Mouse (Mus musculus) MEL (cell line): Measurements from ENCODE around the gene Nol12. TPM values are rescaled to one million over a fixed set of nuclear protein-coding genes. Genes with fewer than 3 reads are reported as not detected.

Source experiments
- DNase-seq: peaks from one replicate; pipeline ENCODE4 v3.0.0; 2011; ENCODE audit warnings: low read depth, low spot score
- H3K27ac ChIP-seq: 2 replicates; pipeline ENCODE4 v1.5.1; 2012; ENCODE audit warnings: low read depth, mild to moderate bottlenecking, control low read depth, low read length, moderate library complexity; ENCODE audit not compliant: control insufficient read depth
- H3K27me3 ChIP-seq, 2 experiments: fragments of 150-350 bp in 1 of 2; sonication (generic) in 1 of 2; 2 replicates each; pipeline ENCODE4 v1.6.1; 2012; ENCODE audit warnings: low read length in 2 of 2, mild to moderate bottlenecking in 2 of 2, improper control_type of control experiment in 1 of 2, moderate library complexity in 1 of 2; ENCODE audit not compliant: insufficient read depth in 2 of 2, control insufficient read depth in 1 of 2
- H3K36me3 ChIP-seq, 2 experiments: 2 replicates each; pipeline ENCODE4 v1.6.1; 2012 to 2014; ENCODE audit warnings: low read length in 2 of 2, improper control_type of control experiment in 1 of 2, inconsistent platforms in 1 of 2, mild to moderate bottlenecking in 1 of 2; ENCODE audit not compliant: insufficient read depth in 2 of 2, control insufficient read depth in 1 of 2
- H3K4me1 ChIP-seq, 2 experiments: fragments of 150-350 bp in 1 of 2; sonication (generic) in 1 of 2; 2 replicates each; pipeline ENCODE4 v1.6.1; 2012; ENCODE audit warnings: low read length in 2 of 2, improper control_type of control experiment in 1 of 2, mild to moderate bottlenecking in 1 of 2; ENCODE audit not compliant: insufficient read depth in 2 of 2, control insufficient read depth in 1 of 2
- H3K4me3 ChIP-seq, 2 experiments: fragments of 150-350 bp in 1 of 2; sonication (generic) in 1 of 2; 2 replicates each; pipeline ENCODE4 v1.5.1; 2012; ENCODE audit warnings: low read depth in 2 of 2, low read length in 2 of 2, mild to moderate bottlenecking in 2 of 2, moderate library complexity in 2 of 2, control low read depth in 1 of 2, improper control_type of control experiment in 1 of 2; ENCODE audit not compliant: control insufficient read depth in 1 of 2, insufficient read depth in 1 of 2
- H3K79me2 ChIP-seq: 2 replicates; pipeline ENCODE4 v1.6.1; 2012; ENCODE audit warnings: mild to moderate bottlenecking, low read length, moderate library complexity; ENCODE audit not compliant: control insufficient read depth, poor library complexity, insufficient read depth
- H3K9ac ChIP-seq: 2 replicates; pipeline ENCODE4 v1.6.1; 2012; ENCODE audit warnings: low read depth, mild to moderate bottlenecking, control low read depth, low read length, moderate library complexity; ENCODE audit not compliant: control insufficient read depth, poor library complexity, severe bottlenecking
- H3K9me3 ChIP-seq: fragments of 150-350 bp; sonication (generic); replicated peaks from 2 replicates; pipeline ENCODE4 v1.6.1; 2012; ENCODE audit warnings: mild to moderate bottlenecking, low read length, improper control_type of control experiment, moderate library complexity; ENCODE audit not compliant: insufficient read depth
- BHLHE40 ChIP-seq: IDR thresholded peaks from 2 replicates; pipeline ENCODE4 v1.6.1; 2012; ENCODE audit warnings: low read depth, mild to moderate bottlenecking, inconsistent platforms, low read length, improper control_type of control experiment, borderline replicate concordance
- CHD2 ChIP-seq: IDR thresholded peaks from 2 replicates; pipeline ENCODE4 v1.6.1; 2011; ENCODE audit warnings: low read length, improper control_type of control experiment
- CTCF ChIP-seq, 3 experiments: IDR thresholded peaks in 2 of 3; conservative IDR thresholded peaks in 1 of 3; 2 replicates each; pipeline ENCODE4 v1.5.1; 2011 to 2012; ENCODE audit warnings: low read length in 3 of 3, low read depth in 2 of 3, mild to moderate bottlenecking in 2 of 3, improper control_type of control experiment in 1 of 3, inconsistent platforms in 1 of 3, mixed read lengths in 1 of 3, moderate library complexity in 1 of 3; ENCODE audit not compliant: control insufficient read depth in 1 of 3, insufficient read depth in 1 of 3, poor library complexity in 1 of 3, severe bottlenecking in 1 of 3
- E2F4 ChIP-seq: IDR thresholded peaks from 2 replicates; pipeline ENCODE4 v1.6.1; 2011; ENCODE audit warnings: low read depth, low read length, improper control_type of control experiment, borderline replicate concordance
- ELF1 ChIP-seq: IDR thresholded peaks from 2 replicates; pipeline ENCODE4 v1.6.1; 2014; ENCODE audit warnings: low read depth, mild to moderate bottlenecking, inconsistent platforms, low read length, improper control_type of control experiment, moderate library complexity
- ETS1 ChIP-seq: IDR thresholded peaks from 2 replicates; pipeline ENCODE4 v1.6.1; 2012; ENCODE audit warnings: low read depth, mild to moderate bottlenecking, inconsistent platforms, low read length, improper control_type of control experiment, moderate library complexity
- HCFC1 ChIP-seq: IDR thresholded peaks from 2 replicates; pipeline ENCODE4 v1.6.1; 2012; ENCODE audit warnings: low read depth, mild to moderate bottlenecking, inconsistent platforms, low read length, improper control_type of control experiment, moderate library complexity
- JUND ChIP-seq: IDR thresholded peaks from 2 replicates; pipeline ENCODE4 v1.6.1; 2011; ENCODE audit warnings: low read depth, mild to moderate bottlenecking, improper control_type of control experiment, low read length
- KAT2A ChIP-seq: conservative IDR thresholded peaks from 2 replicates; pipeline ENCODE4 v1.6.1; 2012; ENCODE audit warnings: low read depth, low read length, improper control_type of control experiment, inconsistent platforms
- MAZ ChIP-seq: IDR thresholded peaks from 2 replicates; pipeline ENCODE4 v1.6.1; 2012; ENCODE audit warnings: low read depth, mild to moderate bottlenecking, inconsistent platforms, low read length, improper control_type of control experiment
- MXI1 ChIP-seq: IDR thresholded peaks from 2 replicates; pipeline ENCODE4 v1.6.1; 2011; ENCODE audit warnings: mild to moderate bottlenecking, low read depth, low read length, improper control_type of control experiment
- MYB ChIP-seq: IDR thresholded peaks from 2 replicates; pipeline ENCODE4 v1.6.1; 2011; ENCODE audit warnings: mild to moderate bottlenecking, low read depth, low read length, improper control_type of control experiment
- MYC ChIP-seq: IDR thresholded peaks from 2 replicates; pipeline ENCODE4 v1.6.1; 2011; ENCODE audit warnings: low read depth, mild to moderate bottlenecking, low read length, improper control_type of control experiment, moderate library complexity
- POLR2A ChIP-seq, 2 experiments: IDR thresholded peaks; 2 replicates each; pipeline ENCODE4 v1.6.1; 2011 to 2012; ENCODE audit warnings: low read length in 2 of 2, mild to moderate bottlenecking in 2 of 2, control low read depth in 1 of 2, improper control_type of control experiment in 1 of 2, low read depth in 1 of 2, moderate library complexity in 1 of 2; ENCODE audit not compliant: control insufficient read depth in 1 of 2, insufficient read depth in 1 of 2, poor library complexity in 1 of 2
- POLR2AphosphoS2 ChIP-seq: IDR thresholded peaks from 2 replicates; pipeline ENCODE4 v1.6.1; 2011; ENCODE audit warnings: low read length, improper control_type of control experiment
- POLR2AphosphoS5 ChIP-seq: IDR thresholded peaks from 2 replicates; pipeline ENCODE4 v1.6.1; 2012; ENCODE audit warnings: low read depth, borderline replicate concordance, mild to moderate bottlenecking, inconsistent platforms, low read length, moderate library complexity, mixed read lengths
- RAD21 ChIP-seq: IDR thresholded peaks from 2 replicates; pipeline ENCODE4 v1.6.1; 2011; ENCODE audit warnings: mild to moderate bottlenecking, low read depth, low read length, improper control_type of control experiment
- SIN3A ChIP-seq: IDR thresholded peaks from 2 replicates; pipeline ENCODE4 v1.6.1; 2012; ENCODE audit warnings: low read length, improper control_type of control experiment, inconsistent platforms
- SMC3 ChIP-seq: IDR thresholded peaks from 2 replicates; pipeline ENCODE4 v1.6.1; 2011; ENCODE audit warnings: low read depth, low read length, improper control_type of control experiment
- TBP ChIP-seq: IDR thresholded peaks from 2 replicates; pipeline ENCODE4 v1.8.0; 2011; ENCODE audit warnings: low read depth, low read length, improper control_type of control experiment
- TCF12 ChIP-seq: IDR thresholded peaks from 2 replicates; pipeline ENCODE4 v1.6.1; 2014; ENCODE audit warnings: low read depth, mild to moderate bottlenecking, inconsistent platforms, low read length, improper control_type of control experiment, moderate library complexity
- USF2 ChIP-seq, 2 experiments: IDR thresholded peaks; 2 replicates each; pipeline ENCODE4 v1.6.1; 2011 to 2012; ENCODE audit warnings: improper control_type of control experiment in 2 of 2, low read length in 2 of 2, borderline replicate concordance in 1 of 2, inconsistent platforms in 1 of 2, low read depth in 1 of 2, mild to moderate bottlenecking in 1 of 2; ENCODE audit not compliant: insufficient read depth in 1 of 2
- ZC3H11A ChIP-seq: IDR thresholded peaks from 2 replicates; pipeline ENCODE4 v1.6.1; 2012; ENCODE audit warnings: low read depth, mild to moderate bottlenecking, inconsistent platforms, low read length, improper control_type of control experiment
- ZNF384 ChIP-seq: IDR thresholded peaks from 2 replicates; pipeline ENCODE4 v1.6.1; 2012; ENCODE audit warnings: low read depth, mild to moderate bottlenecking, inconsistent platforms, low read length, improper control_type of control experiment
- polyA plus RNA-seq, 2 experiments: library from polyadenylated mRNA; stranded (reverse) in 1 of 2; unstranded in 1 of 2; fragments of >175 nt in 1 of 2; fragments of >200 nt in 1 of 2; gene quantifications; 2 replicates each; pipeline versions ENCODE4 v1.2.1 to v1.2.4; 2012; ENCODE audit warnings: low replicate concordance in 2 of 2, low read depth in 1 of 2; ENCODE audit not compliant: insufficient read length in 2 of 2, insufficient read depth in 1 of 2, missing spikeins in 1 of 2
- total RNA-seq: library from RNA; depleted of rRNA; stranded (reverse); fragments of 300-350 nt; gene quantifications from 2 replicates; pipeline ENCODE4 v1.2.3, GENCODE M21; 2012

The Nol12 gene
- total and polyA plus RNA-seq, 3 experiments: 40.8 to 127 TPM; not detected in 1

- Histone ChIP-seq H3K27ac (peak overlapping the region; percentile 21), H3K36me3 (peaks cover 0 to 12% of the 10 kb centered on the region in 2 experiments; a peak in 2 of 4 replicates), H3K9ac (no peak overlapping the region), H3K4me1 (peaks cover 3 to 26% of the 10 kb centered on the region in 2 experiments; a peak in 3 of 4 replicates), H3K27me3 (no peaks in the 10 kb centered on the region), H3K4me3 (no peak overlapping the region), H3K9me3 (no peaks in the 10 kb centered on the region), H3K79me2 (peaks cover 20% of the 10 kb centered on the region)
- peak; percentile 14; the same call in 1 of the 2 replicates for TF ChIP-seq MYB
- TF ChIP-seq POLR2AphosphoS2: peak; percentile 60; the same call in 1 of the 2 replicates
- TF ChIP-seq JUND: no peak
- TF ChIP-seq USF2 (IDR thresholded peaks at IDR 0.05; ENCODE audit: borderline replicate concordance in 1 of 2, insufficient read depth in 1 of 2, low read depth in 1 of 2, low read length in 2 of 2): no peak
- peak; percentile 37; the same call in 1 of the 2 replicates for TF ChIP-seq CHD2
- TF ChIP-seq POLR2A (IDR thresholded peaks at IDR 0.05; ENCODE audit: control insufficient read depth in 1 of 2, insufficient read depth in 1 of 2, low read depth in 1 of 2, low read length in 2 of 2, poor library complexity in 1 of 2): peak; percentile 3 to 59; a peak in 2 of 4 replicates
- TF ChIP-seq POLR2AphosphoS5: no peak
- peak; percentile 37 for DNase-seq
These were observed 3.8 kb upstream of the Nol12 start for GRCm38 (mm10) chr15:78930801-78931426.

GRCm38 (mm10) chr15:78931577-78931976 lies 3.2 kb upstream of the Nol12 start:
- H3K27me3 ChIP-seq: no peaks in the 10 kb centered on the region
- H3K9ac ChIP-seq: no peak overlapping the region
- H3K36me3 ChIP-seq: peaks cover 0 to 17% of the 10 kb centered on the region in 2 experiments; a peak in 2 of 4 replicates
- H3K79me2 ChIP-seq: peaks cover 23% of the 10 kb centered on the region
- peak overlapping the region; percentile 6; the same call in 1 of the 2 replicates for H3K27ac ChIP-seq
- TF ChIP-seq TBP (peak; percentile 53; the same call in 1 of the 2 replicates), MAZ (peak; percentile 59; the same call in 1 of the 2 replicates), HCFC1 (peak; percentile 52; the same call in 1 of the 2 replicates), MYC (0 out of 2 replicates have a peak, but pooled peaks have one; percentile 13), SIN3A (peak; percentile 63), POLR2AphosphoS2 (no peak), JUND (peak; percentile 25; the same call in 1 of the 2 replicates), TCF12 (no peak), ZNF384 (no peak), ELF1 (0 out of 2 replicates have a peak, but pooled peaks have one; percentile 37), ETS1 (peak; percentile 32; the same call in 1 of the 2 replicates), ZC3H11A (peak; percentile 53), BHLHE40 (no peak), E2F4 (no peak), SMC3 (peak; percentile 92), USF2 (IDR thresholded peaks at IDR 0.05; ENCODE audit: borderline replicate concordance in 1 of 2, insufficient read depth in 1 of 2, low read depth in 1 of 2, low read length in 2 of 2) (no peak), MXI1 (peak; percentile 50), CTCF (IDR thresholded peaks at IDR 0.05 in 2 of 3, conservative IDR thresholded peaks at IDR 0.05 in 1 of 3; ENCODE audit: control insufficient read depth in 1 of 3, insufficient read depth in 1 of 3, low read depth in 2 of 3, low read length in 3 of 3, poor library complexity in 1 of 3, severe bottlenecking in 1 of 3) (peak; percentile 80 to 92 (median 86)), KAT2A (no peak), RAD21 (peak; percentile 68)
- no peaks in the 10 kb centered on the region for H3K9me3 ChIP-seq
- no peak overlapping the region for H3K4me3 ChIP-seq
- H3K4me1 ChIP-seq: peaks cover 3 to 29% of the 10 kb centered on the region in 2 experiments; a peak in 3 of 4 replicates
- DNase-seq: peak; percentile 94
